Mouse (Mus musculus) forebrain, postnatal 0 days (tissue): ENCODE data around the gene Chd2. TPM values are rescaled to one million over a fixed set of nuclear protein-coding genes. Genes with fewer than 3 reads are reported as not detected.

Source experiments
- ATAC-seq: fragments of 200-750 bp; cut with Nextera tagmentation; 2 replicates; pipeline ENCODE4 v1.8.0; 2017; ENCODE audit warnings: mild to moderate bottlenecking, moderate library complexity
- DNase-seq: peaks from one replicate; pipeline ENCODE4 v3.0.0-alpha.2; 2015
- H3K27ac ChIP-seq: fragments of 300-500 bp; sonication (generic); 2 replicates; pipeline ENCODE4 v1.5.1; 2014; ENCODE audit warnings: low read depth, mild to moderate bottlenecking, antibody characterized with exemption, low read length, moderate library complexity, mixed read lengths
- H3K27me3 ChIP-seq: fragments of 300-500 bp; sonication (generic); 2 replicates; pipeline ENCODE4 v1.6.1; 2014; ENCODE audit warnings: mild to moderate bottlenecking, low read length, mixed read lengths; ENCODE audit not compliant: insufficient read depth
- H3K36me3 ChIP-seq: fragments of 300-500 bp; sonication (generic); 2 replicates; pipeline ENCODE4 v1.6.1; 2014; ENCODE audit warnings: mild to moderate bottlenecking, moderate library complexity; ENCODE audit not compliant: insufficient read depth
- H3K4me1 ChIP-seq: fragments of 300-500 bp; sonication (generic); 2 replicates; pipeline ENCODE4 v1.6.1; 2014; ENCODE audit warnings: antibody characterized with exemption; ENCODE audit not compliant: insufficient read depth
- H3K4me2 ChIP-seq: fragments of 300-500 bp; sonication (generic); 2 replicates; pipeline ENCODE4 v1.6.1; 2014; ENCODE audit warnings: low read depth, mild to moderate bottlenecking, moderate library complexity
- H3K4me3 ChIP-seq: fragments of 300-500 bp; sonication (generic); 2 replicates; pipeline ENCODE4 v1.5.1; 2014; ENCODE audit warnings: low read depth, low read length, mixed read lengths
- H3K9ac ChIP-seq: fragments of 300-500 bp; sonication (generic); 2 replicates; pipeline ENCODE4 v1.6.1; 2014; ENCODE audit warnings: mild to moderate bottlenecking
- H3K9me3 ChIP-seq: fragments of 300-500 bp; sonication (generic); 2 replicates; pipeline ENCODE4 v1.6.1; 2016; ENCODE audit warnings: low read length
- CTCF ChIP-seq: sonication (generic); IDR thresholded peaks from 2 replicates; pipeline ENCODE4 v1.5.1; 2016; ENCODE audit warnings: antibody characterized with exemption, control low read depth, low read depth
- WGBS: fragments of 180-500 bp; shearing (Covaris S2); extraction: QIAGEN DNeasy Blood & Tissue Kit; methylation state at CpG from one replicate; pipeline ENCODE4 v1.1.7; 2014; 5-methylcytosine and 5-hydroxymethylcytosine counted together
- polyA plus RNA-seq: library from polyadenylated mRNA; unstranded; fragments of >200 nt; fragmentation: Nextera tagmentation; extraction: Ambion mirVana; gene quantifications from 2 replicates; pipeline ENCODE4 v1.2.1, GENCODE M21; 2015
- total RNA-seq: library from RNA; depleted of rRNA; stranded (reverse); fragments of >200 nt; gene quantifications from 2 replicates; pipeline ENCODE4 v1.2.3, GENCODE M21; 2014

Gene Chd2
- total and polyA plus RNA-seq, 2 experiments from 2014 or later: 32.0 to 53.9 TPM

GRCm38 (mm10) chr7:73556688-73557667 is 15.3 kb upstream of the Chd2 start:
- Histone ChIP-seq H3K4me1 (peaks cover 17% of the 10 kb centered on the region), H3K4me2 (0 out of 2 replicates have a peak overlapping the region, but pooled peaks have one; percentile 37), H3K27ac (peak overlapping the region; percentile 100), H3K4me3 (peak overlapping the region; percentile 100), H3K27me3 (no peaks in the 10 kb centered on the region), H3K9me3 (no peaks in the 10 kb centered on the region), H3K36me3 (0 out of 2 replicates have a peak, but pooled peaks cover 2% of the 10 kb centered on the region), H3K9ac (peak overlapping the region; percentile 100)
- TF ChIP-seq CTCF: no peak
- under 1% methylated on average over 25 of the region's 25 CpGs for WGBS
- DNase-seq: peak; percentile 77
- ATAC-seq: no peak

GRCm38 (mm10) chr7:73555918-73556580 is 14.4 kb upstream of the Chd2 start:
- H3K9me3 ChIP-seq: no peaks in the 10 kb centered on the region
- peak overlapping the region; percentile 100 for H3K27ac ChIP-seq
- no peak for ATAC-seq
- H3K4me3 ChIP-seq: peak overlapping the region; percentile 100
- peaks cover 20% of the 10 kb centered on the region for H3K4me1 ChIP-seq
- H3K9ac ChIP-seq: peak overlapping the region; percentile 100
- no peaks in the 10 kb centered on the region for H3K27me3 ChIP-seq
- TF ChIP-seq CTCF: no peak
- 0 out of 2 replicates have a peak, but pooled peaks cover 2% of the 10 kb centered on the region for H3K36me3 ChIP-seq
- peak overlapping the region; percentile 37 for H3K4me2 ChIP-seq
- 3% methylated on average over 4 of the region's 4 CpGs for WGBS
- no peak for DNase-seq

- Histone ChIP-seq H3K9ac (no peak overlapping the region; the same call in 1 of the 2 replicates), H3K4me3 (peak overlapping the region; percentile 25), H3K36me3 (0 out of 2 replicates have a peak, but pooled peaks cover 2% of the 10 kb centered on the region), H3K4me1 (peaks cover 20% of the 10 kb centered on the region), H3K27ac (no peak overlapping the region), H3K9me3 (no peaks in the 10 kb centered on the region), H3K27me3 (no peaks in the 10 kb centered on the region), H3K4me2 (no peak overlapping the region; the same call in 1 of the 2 replicates)
- DNase-seq: no peak
- TF ChIP-seq CTCF: no peak
- no peak for ATAC-seq
- 10% methylated on average over 2 of the region's 2 CpGs for WGBS
Measured at GRCm38 (mm10) chr7:73554849-73555248, 13.2 kb upstream of the Chd2 start.

- H3K4me2 ChIP-seq: peak overlapping the region; percentile 46
- WGBS: 20% methylated on average over 2 of the region's 2 CpGs
- H3K9me3 ChIP-seq: no peaks in the 10 kb centered on the region
- peaks cover 10% of the 10 kb centered on the region for H3K36me3 ChIP-seq
- no peaks in the 10 kb centered on the region for H3K27me3 ChIP-seq
- ATAC-seq (no peak), DNase-seq (no peak)
- H3K27ac ChIP-seq: no peak overlapping the region
- no peak overlapping the region for H3K9ac ChIP-seq
- H3K4me3 ChIP-seq: peak overlapping the region; percentile 26
- no peak for TF ChIP-seq CTCF
- peaks cover 12% of the 10 kb centered on the region; the same call in 1 of the 2 replicates for H3K4me1 ChIP-seq
Measured at GRCm38 (mm10) chr7:73553160-73553559, 11.5 kb upstream of the Chd2 start.

GRCm38 (mm10) chr7:73552054-73552750 is 10.6 kb upstream of the Chd2 start:
- H3K4me2 ChIP-seq: peak overlapping the region; percentile 46
- peaks cover 13% of the 10 kb centered on the region for H3K36me3 ChIP-seq
- H3K9me3 ChIP-seq: no peaks in the 10 kb centered on the region
- TF ChIP-seq CTCF: no peak
- peaks cover 13% of the 10 kb centered on the region; the same call in 1 of the 2 replicates for H3K4me1 ChIP-seq
- no peak for ATAC-seq
- DNase-seq: no peak
- H3K9ac ChIP-seq: peak overlapping the region; percentile 37
- WGBS: 40% methylated on average over 7 of the region's 7 CpGs
- no peaks in the 10 kb centered on the region for H3K27me3 ChIP-seq
- peak overlapping the region; percentile 26 for H3K4me3 ChIP-seq
- H3K27ac ChIP-seq: no peak overlapping the region

- H3K27ac ChIP-seq: no peak overlapping the region
- peaks cover 15% of the 10 kb centered on the region; the same call in 1 of the 2 replicates for H3K4me1 ChIP-seq
- ATAC-seq (no peak), DNase-seq (no peak)
- peaks cover 13% of the 10 kb centered on the region for H3K36me3 ChIP-seq
- H3K4me2 ChIP-seq: peak overlapping the region; percentile 46
- H3K27me3 ChIP-seq: no peaks in the 10 kb centered on the region
- no peaks in the 10 kb centered on the region for H3K9me3 ChIP-seq
- no peak overlapping the region for H3K4me3 ChIP-seq
- TF ChIP-seq CTCF: no peak
- H3K9ac ChIP-seq: no peak overlapping the region
Measured at GRCm38 (mm10) chr7:73551370-73551769, 9.7 kb upstream of the Chd2 start.
